Mouse (Mus musculus): ENCODE results near the gene Ccng2.

DNA sequence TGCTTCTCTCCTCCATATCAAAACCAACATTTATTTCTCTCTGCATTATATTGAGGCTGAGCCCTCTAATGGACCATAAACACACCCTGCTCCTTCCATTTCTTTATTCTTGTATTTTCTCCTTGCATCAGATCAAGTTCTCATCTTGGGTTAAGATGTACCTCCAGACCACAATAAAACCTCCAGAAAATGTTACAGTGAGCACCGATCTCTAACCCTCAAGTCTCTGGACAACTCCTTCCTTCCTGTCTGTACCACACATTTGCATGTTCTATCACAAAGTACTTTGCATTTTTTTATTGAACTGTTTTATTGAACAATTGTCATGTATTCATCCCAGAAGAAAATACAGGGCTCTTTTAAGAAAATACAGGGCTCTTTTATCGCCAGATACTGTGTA lies 37.5 kb upstream of the Ccng2 start:
- TF ChIP-seq POLR2A (IDR thresholded peaks at IDR 0.05; ENCODE audit: extremely low read depth, insufficient read depth, low read length) = no peak
- TF ChIP-seq CTCF (IDR thresholded peaks at IDR 0.05; ENCODE audit: low read depth, low read length) = no peak
